Mouse (Mus musculus) left cerebral cortex, adult 11 months (tissue): Measurements from ENCODE around the gene Crocc.

Source experiments
- DNase-seq: peaks from one replicate; pipeline ENCODE4 v3.0.0; 2022; ENCODE audit warnings: low spot score

Gene Crocc

DNA sequence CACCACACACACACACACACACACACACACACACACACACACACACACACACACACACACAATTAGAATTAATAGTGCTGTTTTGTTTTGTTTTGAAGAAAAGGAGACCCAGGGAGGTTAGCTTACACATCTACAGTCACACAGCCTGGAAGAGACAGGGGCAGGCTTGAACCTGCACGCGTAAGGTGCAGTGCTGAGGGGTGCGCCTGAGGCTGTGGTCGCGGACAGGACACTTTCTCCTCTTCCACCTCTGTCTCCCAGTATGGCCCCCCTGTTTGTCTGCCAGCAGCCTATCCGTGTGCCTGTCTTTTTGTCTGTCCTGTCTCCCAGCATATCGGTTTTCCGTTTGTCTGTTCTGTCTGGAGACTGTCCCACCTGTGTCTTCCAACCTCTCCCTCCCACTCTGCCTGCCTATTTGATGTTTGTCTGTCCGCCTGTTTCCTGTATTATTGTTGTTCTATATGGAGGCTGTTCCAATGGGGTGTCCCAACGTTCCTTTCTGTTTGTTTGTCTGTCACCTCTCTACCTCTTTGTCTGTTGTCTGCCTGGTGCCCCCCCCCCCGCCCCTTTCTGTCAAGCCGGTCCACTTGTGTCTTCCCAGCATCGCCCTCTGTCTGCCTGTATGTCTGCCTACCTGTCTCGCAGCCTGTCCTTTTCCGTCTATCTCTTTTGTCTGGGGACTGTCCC lies 74.2 kb downstream of the Crocc start:
- DNase-seq: no peak

DNA sequence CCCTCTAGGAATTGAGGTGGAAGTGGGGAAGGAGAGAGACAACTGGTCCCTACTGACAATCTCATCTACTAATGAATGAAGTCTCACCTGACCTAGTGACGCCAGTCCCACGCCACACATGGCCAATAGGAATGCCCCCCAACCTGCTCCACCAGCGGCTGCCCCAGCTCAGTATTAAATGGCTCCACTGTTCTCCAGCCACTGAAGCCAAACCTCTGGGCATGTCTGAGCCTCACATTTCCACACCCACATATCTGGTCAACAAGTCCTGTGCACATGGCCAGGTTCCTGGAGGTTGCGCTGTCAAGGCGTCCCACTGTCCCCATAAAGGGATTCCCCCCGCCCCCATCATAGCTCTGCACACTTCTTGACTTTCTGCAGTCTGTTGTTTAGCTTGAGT lies 75.8 kb downstream of the Crocc start:
- DNase-seq: no peak

DNA sequence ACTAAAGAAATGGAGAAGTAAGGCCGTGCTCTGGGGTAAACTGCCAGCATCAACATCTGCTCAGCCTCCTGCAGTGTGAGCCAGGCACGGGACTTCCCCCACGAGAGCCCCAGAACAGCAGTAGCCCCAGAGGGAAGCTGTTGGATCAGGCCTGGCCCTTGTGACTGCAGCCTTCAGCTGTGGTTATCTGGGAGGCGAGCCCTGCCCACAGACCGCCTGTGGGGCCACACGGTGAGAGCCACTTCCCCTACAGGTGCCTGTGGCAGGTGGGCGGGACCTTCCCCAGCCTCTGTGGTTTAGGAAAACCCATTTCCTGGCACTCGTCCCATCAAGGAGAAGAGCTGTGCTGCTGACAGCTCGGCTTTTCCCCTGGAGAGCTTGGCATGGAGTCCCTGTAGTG lies 76.9 kb downstream of the Crocc start:
- no peak for DNase-seq

DNA sequence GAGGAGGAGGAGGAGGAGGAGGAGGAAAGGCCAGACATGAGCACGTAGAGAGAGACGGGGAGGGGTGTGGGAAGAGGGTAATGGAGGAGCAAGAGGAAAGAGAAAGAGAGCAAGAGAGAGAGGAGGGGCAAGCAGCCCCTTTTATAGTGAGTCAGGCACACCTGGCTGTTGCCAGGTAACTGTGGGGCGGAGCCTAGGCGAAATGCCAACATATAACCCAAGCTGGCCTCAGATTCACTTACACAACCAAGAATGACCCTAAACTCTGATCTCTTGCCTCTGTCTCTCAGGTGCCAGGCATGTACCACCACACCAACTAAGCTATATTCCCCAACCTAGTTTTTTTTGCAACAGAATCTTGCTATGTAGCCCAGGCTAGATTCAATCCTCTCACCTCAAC lies 77.5 kb downstream of the Crocc start:
- DNase-seq: no peak

DNA sequence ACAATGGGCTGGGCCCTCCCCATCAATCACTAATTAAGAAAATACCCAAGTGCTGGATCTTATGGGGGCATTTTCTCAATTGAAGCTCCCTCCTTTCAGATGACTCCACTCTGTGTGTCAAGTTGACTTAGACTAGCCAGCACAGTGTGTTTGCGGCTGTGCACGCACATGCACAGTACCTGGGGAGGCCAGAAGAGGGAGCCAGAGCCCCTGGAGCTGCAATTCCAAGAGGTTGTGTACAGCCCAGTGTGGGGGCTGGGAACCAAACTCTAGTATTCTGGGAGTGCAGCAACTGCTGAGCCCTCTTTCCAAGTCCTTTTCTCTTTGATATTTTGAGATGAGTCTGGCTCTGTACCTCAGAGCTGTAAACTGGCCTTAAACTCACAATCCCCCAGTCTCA lies 78.7 kb downstream of the Crocc start:
- no peak for DNase-seq

DNA sequence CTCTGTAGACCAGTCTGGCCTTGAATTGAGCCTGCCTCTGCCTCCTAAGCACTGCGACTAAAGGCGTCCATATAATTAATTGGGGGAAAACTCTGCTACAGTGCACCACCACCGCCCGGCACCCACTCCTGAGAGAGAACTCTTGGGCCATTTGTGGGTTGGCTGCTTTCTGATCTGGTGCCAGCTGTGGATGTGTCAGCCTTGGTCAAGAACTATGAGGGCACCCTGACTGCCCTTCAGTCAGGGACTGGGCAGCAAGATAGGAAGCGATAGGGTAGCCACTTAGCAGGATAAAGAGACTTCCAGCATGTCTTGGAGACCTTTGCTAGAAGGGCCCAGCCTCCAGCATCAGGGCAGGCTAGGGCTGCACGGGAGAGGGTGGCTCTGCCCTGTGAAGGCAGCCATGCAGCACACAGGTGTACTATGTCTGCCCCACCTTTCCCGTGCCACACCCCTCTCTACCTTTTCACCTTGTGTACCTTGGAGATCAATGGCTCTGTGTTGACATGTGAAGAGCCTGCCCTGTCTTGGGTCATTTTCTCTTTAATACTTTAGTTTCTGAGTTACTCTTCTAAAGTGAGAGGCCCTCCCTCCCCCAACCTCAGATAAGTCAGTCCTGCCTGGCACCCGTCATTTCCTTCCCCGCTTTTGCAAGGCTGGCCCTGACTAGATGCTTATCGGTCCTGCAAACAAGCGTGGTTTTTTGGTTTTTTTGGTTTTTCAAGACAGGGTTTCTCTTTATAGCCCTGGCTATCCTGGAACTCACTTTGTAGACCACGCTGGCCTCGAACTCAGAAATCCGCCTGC lies 82.3 kb downstream of the Crocc start:
- no peak for DNase-seq

DNA sequence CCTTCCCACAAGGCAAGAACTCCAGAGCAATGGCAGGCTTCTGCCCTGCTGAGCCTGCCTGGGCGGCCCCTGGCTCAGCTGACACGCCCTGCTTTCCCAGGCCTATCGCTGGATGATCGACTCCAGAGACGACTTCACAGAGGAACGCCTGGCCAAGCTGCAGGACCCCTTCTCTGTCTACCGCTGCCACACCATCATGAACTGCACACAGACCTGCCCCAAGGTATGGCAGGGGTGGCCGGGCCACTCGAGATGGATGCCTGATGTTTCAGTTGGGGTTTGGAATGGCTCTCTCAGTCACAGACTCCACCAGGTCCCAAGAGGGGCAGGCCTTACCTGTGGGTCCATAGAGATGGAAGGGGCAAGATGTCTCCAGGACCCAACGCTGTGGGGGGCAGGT lies 83.1 kb downstream of the Crocc start:
- no peak for DNase-seq

DNA sequence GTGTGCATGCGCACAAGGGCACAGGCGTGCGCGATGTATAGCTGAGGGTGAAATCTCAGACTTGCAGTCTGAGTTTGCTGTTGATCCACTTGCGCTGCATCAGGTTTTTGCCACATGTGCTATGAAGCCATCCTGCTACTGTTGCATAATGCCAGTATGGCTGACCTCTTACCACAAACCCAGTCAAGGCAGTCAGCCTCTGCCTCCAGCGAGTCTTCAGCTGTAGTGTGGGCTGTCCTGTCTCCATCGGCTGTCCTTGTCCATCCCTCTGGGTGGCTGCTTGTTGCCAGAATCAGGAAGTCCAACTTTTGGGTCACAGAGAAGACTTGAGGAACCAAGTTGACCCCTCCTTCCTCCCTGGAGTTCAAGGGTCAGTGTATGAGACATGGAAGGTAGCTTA lies 85.0 kb downstream of the Crocc start:
- DNase-seq: no peak

DNA sequence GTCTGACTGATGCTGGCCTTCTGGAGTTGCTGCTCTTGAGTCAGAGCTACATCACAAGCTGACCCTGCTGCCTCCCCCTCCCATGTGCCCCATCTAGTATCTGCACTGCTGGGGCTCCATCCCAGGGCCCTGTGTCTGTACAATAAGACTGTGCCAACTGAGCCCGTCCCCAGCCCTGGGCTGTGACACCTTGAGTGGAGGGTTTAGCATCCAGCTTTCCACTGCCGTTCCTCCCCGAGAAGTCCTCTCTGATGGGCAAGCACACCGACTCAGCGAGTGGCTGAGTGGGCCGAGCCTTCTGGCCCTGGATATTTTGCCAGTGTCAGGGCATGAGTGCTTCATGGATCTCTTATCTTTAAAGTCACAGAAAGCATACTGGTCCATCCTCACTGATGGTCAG lies 85.9 kb downstream of the Crocc start:
- DNase-seq: no peak

DNA sequence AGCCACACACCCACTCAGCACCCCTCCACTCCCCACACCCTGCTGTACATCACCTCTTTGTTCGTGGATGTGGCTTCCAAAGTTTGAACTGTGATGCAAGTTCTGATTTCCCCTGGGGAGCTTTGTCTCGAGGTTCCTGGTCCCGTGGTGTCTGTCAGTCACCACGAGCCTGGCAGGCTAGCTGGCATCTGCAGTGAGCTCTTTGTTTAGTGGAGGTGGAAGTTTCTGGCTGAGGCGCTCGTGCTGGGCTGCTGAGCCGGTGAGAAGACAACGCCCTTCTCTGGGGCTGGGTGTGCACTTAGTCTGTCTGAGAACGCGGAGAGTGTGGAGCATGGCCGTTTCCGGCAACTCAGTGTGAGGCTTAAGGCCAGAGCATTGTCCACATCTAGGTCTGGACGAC lies 88.7 kb downstream of the Crocc start:
- no peak for DNase-seq

DNA sequence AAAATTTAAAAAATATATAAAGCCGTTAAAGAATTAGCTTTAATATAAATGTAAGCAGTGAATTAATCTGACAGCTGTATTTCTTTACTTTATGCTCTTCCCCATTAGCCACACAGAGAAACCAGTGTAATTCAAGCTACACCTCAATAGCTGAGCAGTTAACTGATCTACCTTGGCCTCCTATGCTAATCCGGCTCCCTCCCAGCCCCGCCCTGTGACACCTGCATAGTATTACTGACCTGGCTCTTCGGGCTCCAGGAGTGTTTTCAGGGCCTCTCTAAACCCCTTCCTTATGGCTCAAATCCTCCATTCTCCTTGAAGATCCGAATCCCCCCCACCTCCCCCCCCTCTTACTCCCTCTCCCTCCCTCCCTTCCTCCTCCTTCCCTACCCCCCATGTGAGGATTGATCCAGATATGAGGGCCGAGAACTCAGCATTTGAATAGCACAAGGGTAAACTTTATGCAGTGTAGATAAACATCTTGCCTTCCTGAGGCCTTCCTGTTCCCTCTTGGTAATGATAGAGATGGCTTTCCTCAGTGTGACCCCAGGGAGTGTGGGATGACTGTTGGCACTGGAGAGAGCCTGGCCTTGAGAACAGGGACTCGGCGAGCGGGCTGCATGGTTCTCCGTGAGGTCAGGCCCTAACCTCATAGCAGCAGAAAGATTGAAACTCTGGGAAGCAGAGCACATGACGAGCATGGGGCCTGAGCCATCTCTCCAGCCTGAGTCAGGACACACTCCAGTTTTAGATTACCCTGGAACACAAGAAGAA lies 92.8 kb downstream of the Crocc start:
- no peak for DNase-seq
